ENCODE assay signal across 8 mouse cellular contexts in genomic region chr1:179136461-179137144, GRCm38 (mm10).
DNase-seq lines count a peak whose midpoint lies in the region; ATAC-seq and TF ChIP-seq lines count a peak whose summit lies in the region.

No protein-coding gene starts in this region.

- H3K27me3 ChIP-seq in liver, embryonic 12.5 days (replicated peaks), result no peaks in the 10 kb centered on the region
- H3K27me3 ChIP-seq in intestine, embryonic 16.5 days (replicated peaks; ENCODE audit: control insufficient read depth, insufficient read depth, low read length), result no peaks in the 10 kb centered on the region
- no peaks in the 10 kb centered on the region for H3K27me3 ChIP-seq in lung, embryonic 16.5 days (ENCODE audit: control insufficient read depth, insufficient read depth, low read depth, low read length)

- WGBS in liver, embryonic 12.5 days (ENCODE audit: insufficient replicate concordance), result 63% methylated on average over 14 of the region's 14 CpGs
- 37% methylated on average over 14 of the region's 14 CpGs for WGBS in intestine, embryonic 16.5 days
- WGBS in lung, embryonic 16.5 days, result 17% methylated on average over 14 of the region's 14 CpGs

- ATAC-seq in liver, embryonic 12.5 days, result no peak
- peak; percentile 68 for ATAC-seq in intestine, embryonic 16.5 days
- ATAC-seq in lung, embryonic 16.5 days (ENCODE audit: low read depth), result peak; percentile 77

- H3K4me1 ChIP-seq in liver, embryonic 12.5 days, result 0 out of 2 replicates have a peak, but pooled peaks cover 5% of the 10 kb centered on the region
- peaks cover 6% of the 10 kb centered on the region for H3K4me1 ChIP-seq in intestine, embryonic 16.5 days (ENCODE audit: control insufficient read depth, insufficient read depth, low read length)
- H3K4me1 ChIP-seq in lung, embryonic 16.5 days (replicated peaks; ENCODE audit: control insufficient read depth, insufficient read depth, low read length), result peaks cover 10% of the 10 kb centered on the region

- no peak overlapping the region for H3K4me2 ChIP-seq in liver, embryonic 12.5 days
- no peak overlapping the region for H3K4me2 ChIP-seq in intestine, embryonic 16.5 days (ENCODE audit: low read depth, low read length)
- peak overlapping the region; percentile 29 for H3K4me2 ChIP-seq in lung, embryonic 16.5 days (ENCODE audit: low read depth, low read length)

- 0 out of 2 replicates have a peak, but pooled peaks cover 8% of the 10 kb centered on the region for H3K9me3 ChIP-seq in liver, embryonic 12.5 days (replicated peaks)
- no peaks in the 10 kb centered on the region for H3K9me3 ChIP-seq in intestine, embryonic 16.5 days (ENCODE audit: control insufficient read depth, low read length)
- peaks cover 6% of the 10 kb centered on the region for H3K9me3 ChIP-seq in lung, embryonic 16.5 days (ENCODE audit: control insufficient read depth, low read length)

- peak; percentile 29 for DNase-seq in liver
- DNase-seq in adrenal gland, postnatal 36 days, result peak; percentile 58 to 73
- DNase-seq in gonadal fat pad, adult 2 months (ENCODE audit: low read depth), result peak; percentile 69
- DNase-seq in urinary bladder, postnatal 25 days (ENCODE audit: low spot score), result peak; percentile 28
- no peak for DNase-seq in layer of hippocampus, adult 2 months (ENCODE audit: low spot score in 2 of 2)

- peaks cover 8% of the 10 kb centered on the region; the same call in 1 of the 2 replicates for H3K36me3 ChIP-seq in liver, embryonic 12.5 days
- H3K36me3 ChIP-seq in intestine, embryonic 16.5 days (ENCODE audit: control insufficient read depth, insufficient read depth, low read length), result no peaks in the 10 kb centered on the region
- no peaks in the 10 kb centered on the region for H3K36me3 ChIP-seq in lung, embryonic 16.5 days (ENCODE audit: control insufficient read depth, insufficient read depth, low read length)

- no peak overlapping the region for H3K27ac ChIP-seq in liver, embryonic 12.5 days
- 0 out of 2 replicates have a peak overlapping the region, but pooled peaks have one; percentile 16 for H3K27ac ChIP-seq in intestine, embryonic 16.5 days (ENCODE audit: low read length)
- peak overlapping the region; percentile 26 for H3K27ac ChIP-seq in lung, embryonic 16.5 days (ENCODE audit: low read length)
- no peak overlapping the region for H3K27ac ChIP-seq in layer of hippocampus, adult 2 months

- no peak overlapping the region for H3K9ac ChIP-seq in liver, embryonic 12.5 days
- H3K9ac ChIP-seq in intestine, embryonic 16.5 days (ENCODE audit: low read depth, low read length), result no peak overlapping the region
- no peak overlapping the region for H3K9ac ChIP-seq in lung, embryonic 16.5 days (ENCODE audit: low read length)

- H3K4me3 ChIP-seq in liver, embryonic 12.5 days, result no peak overlapping the region
- no peak overlapping the region for H3K4me3 ChIP-seq in intestine, embryonic 16.5 days (ENCODE audit: low read length)
- no peak overlapping the region for H3K4me3 ChIP-seq in lung, embryonic 16.5 days (ENCODE audit: low read length)
- H3K4me3 ChIP-seq in layer of hippocampus, adult 2 months, result no peak overlapping the region

- TF ChIP-seq CTCF in layer of hippocampus, adult 2 months (conservative IDR thresholded peaks at IDR 0.05), result no peak

Comparison
In these comparisons a context has a peak if more than half of its experiments do, and no peak if none do; other contexts are left out.
1. DNase-seq: peak in liver (single experiment), adrenal gland, postnatal 36 days (2 of 2), gonadal fat pad, adult 2 months (single experiment) and urinary bladder, postnatal 25 days (single experiment); none in layer of hippocampus, adult 2 months (0 of 2).
2. H3K27ac ChIP-seq: peak in intestine, embryonic 16.5 days (single experiment) and lung, embryonic 16.5 days (single experiment); none in liver, embryonic 12.5 days (single experiment) and layer of hippocampus, adult 2 months (single experiment).